Mouse (Mus musculus) MEL (cell line): ENCODE measurements at regions not wholly inside any gene's neighbourhood (a gene's known extent, or its start where the extent isn't known, plus 50 kb on each side); places are given as distances from the start of the nearest gene placed in this dataset.

ENCODE experiments used
- DNase-seq: peaks from one replicate; pipeline ENCODE4 v3.0.0; 2011; ENCODE audit warnings: low read depth, low spot score
- H3K27ac ChIP-seq: 2 replicates; pipeline ENCODE4 v1.5.1; 2012; ENCODE audit warnings: low read depth, mild to moderate bottlenecking, control low read depth, low read length, moderate library complexity; ENCODE audit not compliant: control insufficient read depth
- H3K27me3 ChIP-seq, 2 experiments: fragments of 150-350 bp in 1 of 2; sonication (generic) in 1 of 2; 2 replicates each; pipeline ENCODE4 v1.6.1; 2012; ENCODE audit warnings: low read length in 2 of 2, mild to moderate bottlenecking in 2 of 2, improper control_type of control experiment in 1 of 2, moderate library complexity in 1 of 2; ENCODE audit not compliant: insufficient read depth in 2 of 2, control insufficient read depth in 1 of 2
- H3K36me3 ChIP-seq, 2 experiments: 2 replicates each; pipeline ENCODE4 v1.6.1; 2012 to 2014; ENCODE audit warnings: low read length in 2 of 2, improper control_type of control experiment in 1 of 2, inconsistent platforms in 1 of 2, mild to moderate bottlenecking in 1 of 2; ENCODE audit not compliant: insufficient read depth in 2 of 2, control insufficient read depth in 1 of 2
- H3K4me1 ChIP-seq, 2 experiments: fragments of 150-350 bp in 1 of 2; sonication (generic) in 1 of 2; 2 replicates each; pipeline ENCODE4 v1.6.1; 2012; ENCODE audit warnings: low read length in 2 of 2, improper control_type of control experiment in 1 of 2, mild to moderate bottlenecking in 1 of 2; ENCODE audit not compliant: insufficient read depth in 2 of 2, control insufficient read depth in 1 of 2
- H3K4me3 ChIP-seq, 2 experiments: fragments of 150-350 bp in 1 of 2; sonication (generic) in 1 of 2; 2 replicates each; pipeline ENCODE4 v1.5.1; 2012; ENCODE audit warnings: low read depth in 2 of 2, low read length in 2 of 2, mild to moderate bottlenecking in 2 of 2, moderate library complexity in 2 of 2, control low read depth in 1 of 2, improper control_type of control experiment in 1 of 2; ENCODE audit not compliant: control insufficient read depth in 1 of 2, insufficient read depth in 1 of 2
- H3K79me2 ChIP-seq: 2 replicates; pipeline ENCODE4 v1.6.1; 2012; ENCODE audit warnings: mild to moderate bottlenecking, low read length, moderate library complexity; ENCODE audit not compliant: control insufficient read depth, poor library complexity, insufficient read depth
- H3K9ac ChIP-seq: 2 replicates; pipeline ENCODE4 v1.6.1; 2012; ENCODE audit warnings: low read depth, mild to moderate bottlenecking, control low read depth, low read length, moderate library complexity; ENCODE audit not compliant: control insufficient read depth, poor library complexity, severe bottlenecking
- H3K9me3 ChIP-seq: fragments of 150-350 bp; sonication (generic); replicated peaks from 2 replicates; pipeline ENCODE4 v1.6.1; 2012; ENCODE audit warnings: mild to moderate bottlenecking, low read length, improper control_type of control experiment, moderate library complexity; ENCODE audit not compliant: insufficient read depth
- USF2 ChIP-seq, 2 experiments: IDR thresholded peaks; 2 replicates each; pipeline ENCODE4 v1.6.1; 2011 to 2012; ENCODE audit warnings: improper control_type of control experiment in 2 of 2, low read length in 2 of 2, borderline replicate concordance in 1 of 2, inconsistent platforms in 1 of 2, low read depth in 1 of 2, mild to moderate bottlenecking in 1 of 2; ENCODE audit not compliant: insufficient read depth in 1 of 2

DNA sequence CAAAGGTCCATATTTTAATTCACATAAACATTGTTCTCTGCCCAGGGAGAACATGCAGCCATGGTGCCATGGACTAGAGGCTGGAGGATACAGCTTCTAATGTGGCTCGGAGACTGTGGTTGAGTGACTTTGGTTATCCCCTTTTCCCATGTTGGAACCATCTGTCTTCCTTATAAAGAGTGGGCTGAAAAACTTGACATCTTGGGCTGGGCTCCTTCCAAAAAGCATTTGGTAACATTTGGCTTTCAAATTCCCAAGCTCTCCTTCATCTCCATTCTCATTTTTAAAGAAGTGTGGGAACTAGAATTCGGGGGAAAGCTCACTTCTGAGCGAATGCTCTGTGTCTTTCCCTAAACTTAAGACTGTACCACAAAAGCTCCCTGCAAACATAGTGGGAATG lies 50.3 kb upstream of the Cxcl12 start:
- H3K27me3 ChIP-seq, result no peaks in the 10 kb centered on the region
- H3K36me3 ChIP-seq, result no peaks in the 10 kb centered on the region
- no peak overlapping the region for H3K4me3 ChIP-seq
- no peaks in the 10 kb centered on the region for H3K9me3 ChIP-seq
- no peak overlapping the region for H3K27ac ChIP-seq
- DNase-seq, result no peak
- TF ChIP-seq USF2 (IDR thresholded peaks at IDR 0.05; ENCODE audit: borderline replicate concordance in 1 of 2, insufficient read depth in 1 of 2, low read depth in 1 of 2, low read length in 2 of 2), result no peak
- no peaks in the 10 kb centered on the region for H3K79me2 ChIP-seq
- H3K4me1 ChIP-seq, result no peaks in the 10 kb centered on the region
- H3K9ac ChIP-seq, result no peak overlapping the region
